Mouse (Mus musculus) limb, embryonic 15.5 days (tissue): ENCODE measurements around the gene Fosl1. TPM values are rescaled to one million over a fixed set of nuclear protein-coding genes. Genes with fewer than 3 reads are reported as not detected.

Source experiments
- polyA plus RNA-seq: library from polyadenylated mRNA; unstranded; fragments of >200 nt; fragmentation: Nextera tagmentation; extraction: Ambion mirVana; gene quantifications from 2 replicates; pipeline ENCODE4 v1.2.1, GENCODE M21; 2015

Gene Fosl1
- polyA plus RNA-seq, 1 experiment from 2014 or later = not detected

Other genes starting within 250 kb of the Fosl1 start
- gene Pacs1, start 174.4 kb upstream of the Fosl1 start, polyA plus RNA-seq = 19.9 and 23.7 TPM in 2 replicates
- 291 and 302 TPM in 2 replicates for gene Sf3b2, start 152.1 kb upstream of the Fosl1 start, polyA plus RNA-seq
- gene Gal3st3, start 149.2 kb upstream of the Fosl1 start, polyA plus RNA-seq = 4.7 and 5.5 TPM in 2 replicates
- not detected in 2 replicates for gene Catsper1, start 111.8 kb upstream of the Fosl1 start, polyA plus RNA-seq
- gene Cst6, start 98.0 kb upstream of the Fosl1 start, polyA plus RNA-seq = 40.0 and 50.9 TPM in 2 replicates
- gene Eif1ad, start 80.8 kb upstream of the Fosl1 start, polyA plus RNA-seq = 57.3 and 60.1 TPM in 2 replicates
- gene Banf1, start 80.4 kb upstream of the Fosl1 start, polyA plus RNA-seq = 372 and 374 TPM in 2 replicates
- gene Sart1, start 58.8 kb upstream of the Fosl1 start, polyA plus RNA-seq = 67.0 and 72.1 TPM in 2 replicates
- 0.42 TPM in 1 of 2 replicates, not detected in the other for gene Tsga10ip, start 45.0 kb upstream of the Fosl1 start, polyA plus RNA-seq
- gene Drap1, start 22.6 kb upstream of the Fosl1 start, polyA plus RNA-seq = 254 and 257 TPM in 2 replicates
- 68.6 and 69.9 TPM in 2 replicates for gene AI837181, start 22.4 kb upstream of the Fosl1 start, polyA plus RNA-seq
- 6.6 and 6.9 TPM in 2 replicates for gene Ccdc85b, start 10.3 kb downstream of the Fosl1 start, polyA plus RNA-seq
- 99.3 and 105 TPM in 2 replicates for gene Fibp, start 13.1 kb downstream of the Fosl1 start, polyA plus RNA-seq
- 0.82 and 1.7 TPM in 2 replicates for gene Ctsw, start 21.0 kb downstream of the Fosl1 start, polyA plus RNA-seq
- 221 and 223 TPM in 2 replicates for gene Efemp2, start 26.4 kb downstream of the Fosl1 start, polyA plus RNA-seq
- gene Mus81, start 40.9 kb downstream of the Fosl1 start, polyA plus RNA-seq = 35.5 and 36.6 TPM in 2 replicates
- 2,209 and 2,356 TPM in 2 replicates for gene Cfl1, start 42.9 kb downstream of the Fosl1 start, polyA plus RNA-seq
- not detected in 2 replicates for gene 1700020D05Rik, start 56.2 kb downstream of the Fosl1 start, polyA plus RNA-seq
- gene Snx32, start 63.0 kb downstream of the Fosl1 start, polyA plus RNA-seq = 9.4 and 10.3 TPM in 2 replicates
- gene Ovol1, start 113.1 kb downstream of the Fosl1 start, polyA plus RNA-seq = 30.1 and 30.3 TPM in 2 replicates
- 4.3 and 4.4 TPM in 2 replicates for gene Ap5b1, start 120.5 kb downstream of the Fosl1 start, polyA plus RNA-seq
- gene Rnaseh2c, start 154.3 kb downstream of the Fosl1 start, polyA plus RNA-seq = 115 and 116 TPM in 2 replicates
- gene Kat5, start 162.7 kb downstream of the Fosl1 start, polyA plus RNA-seq = 43.3 and 48.7 TPM in 2 replicates
- gene Rela, start 189.9 kb downstream of the Fosl1 start, polyA plus RNA-seq = 57.3 and 62.0 TPM in 2 replicates
- 31.1 and 31.2 TPM in 2 replicates for gene Sipa1, start 216.2 kb downstream of the Fosl1 start, polyA plus RNA-seq
- gene Map3k11, start 241.2 kb downstream of the Fosl1 start, polyA plus RNA-seq = 22.7 and 24.9 TPM in 2 replicates
- gene Pcnx3, start 241.4 kb downstream of the Fosl1 start, polyA plus RNA-seq = 18.5 and 20.9 TPM in 2 replicates